In the genomic region with DNA sequence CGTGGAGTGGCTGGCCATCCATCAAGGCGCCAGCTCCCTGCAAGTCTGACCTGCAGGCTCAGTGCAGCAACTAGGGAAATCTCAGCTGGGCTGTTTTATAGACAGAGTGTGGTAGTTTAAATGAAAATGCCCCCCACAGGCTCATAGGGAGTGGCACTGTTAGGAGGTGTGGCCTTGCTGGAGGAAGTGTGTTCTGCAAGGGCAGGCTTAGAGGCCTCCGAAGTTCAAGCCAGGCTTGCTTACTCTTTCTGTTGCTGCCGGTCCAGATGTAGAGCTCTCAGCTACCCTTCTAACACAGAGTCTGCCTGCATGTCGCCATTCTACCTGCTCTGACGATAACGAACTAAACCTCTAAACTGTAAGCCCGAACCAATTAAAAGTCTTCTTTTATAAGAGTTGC, we compare ENCODE assay signal across 18 mouse cellular contexts.
"Had no signal": no experiment of that assay in that cellular context is flagged by ENCODE, and none has a peak within 500 bp of the region (broad histone marks: within the 10 kb centered on the region; RNA-seq: fewer than 3 reads in every experiment).

No protein-coding gene starts in this region.

- H3K36me3 ChIP-seq: limb, embryonic 12.5 days; limb, embryonic 15.5 days; midbrain, embryonic 10.5 days; neural tube, embryonic 12.5 days had no signal

- H3K9me3 ChIP-seq: limb, embryonic 12.5 days; limb, embryonic 15.5 days; midbrain, embryonic 10.5 days; neural tube, embryonic 12.5 days had no signal

- H3K27me3 ChIP-seq: limb, embryonic 12.5 days; limb, embryonic 15.5 days; megakaryocyte, embryonic 14.5 days; neural tube, embryonic 12.5 days had no signal

- H3K9ac ChIP-seq: limb, embryonic 12.5 days; limb, embryonic 15.5 days; liver, embryonic 14.5 days; liver, postnatal 0 days; lung, embryonic 14.5 days; neural tube, embryonic 12.5 days had no signal

- ATAC-seq: liver, postnatal 0 days; lung, postnatal 0 days had no signal

- H3K27ac ChIP-seq: limb, embryonic 12.5 days; limb, embryonic 15.5 days; liver, embryonic 14.5 days; midbrain, embryonic 10.5 days; neural tube, embryonic 12.5 days had no signal

- H3K4me1 ChIP-seq: limb, embryonic 12.5 days; limb, embryonic 15.5 days; megakaryocyte, embryonic 14.5 days; midbrain, embryonic 10.5 days; neural tube, embryonic 12.5 days had no signal

- H3K4me3 ChIP-seq: limb, embryonic 12.5 days; limb, embryonic 15.5 days; megakaryocyte, embryonic 14.5 days; midbrain, embryonic 10.5 days; neural tube, embryonic 12.5 days had no signal

- H3K4me2 ChIP-seq: limb, embryonic 12.5 days; limb, embryonic 15.5 days; liver, embryonic 11.5 days; lung, embryonic 14.5 days; neural tube, embryonic 12.5 days had no signal

- DNase-seq: kidney, adult 9 months; kidney, postnatal 14 days; kidney, postnatal 4 days; left cerebral cortex, postnatal 4 days; liver, postnatal 0 days; lung, embryonic 14.5 days; lung, postnatal 36 days; midbrain, embryonic 14.5 days; thymus, adult 18-20 months; thymus, postnatal 4 days had no signal
